Mouse (Mus musculus): Measurements from ENCODE around the gene Fbxo36. TPM values are rescaled to one million over a fixed set of nuclear protein-coding genes. Genes with fewer than 3 reads are reported as not detected.

Fbxo36 gene
- 0.84 and 1.2 TPM in 2 replicates for polyA plus RNA-seq (2012; rRNA removed)

GRCm38 (mm10) chr1:84839309-84840017 is at the start of gene Fbxo36:
Fbxo36 (plus strand) TSS chr1:84839841.

DNA sequence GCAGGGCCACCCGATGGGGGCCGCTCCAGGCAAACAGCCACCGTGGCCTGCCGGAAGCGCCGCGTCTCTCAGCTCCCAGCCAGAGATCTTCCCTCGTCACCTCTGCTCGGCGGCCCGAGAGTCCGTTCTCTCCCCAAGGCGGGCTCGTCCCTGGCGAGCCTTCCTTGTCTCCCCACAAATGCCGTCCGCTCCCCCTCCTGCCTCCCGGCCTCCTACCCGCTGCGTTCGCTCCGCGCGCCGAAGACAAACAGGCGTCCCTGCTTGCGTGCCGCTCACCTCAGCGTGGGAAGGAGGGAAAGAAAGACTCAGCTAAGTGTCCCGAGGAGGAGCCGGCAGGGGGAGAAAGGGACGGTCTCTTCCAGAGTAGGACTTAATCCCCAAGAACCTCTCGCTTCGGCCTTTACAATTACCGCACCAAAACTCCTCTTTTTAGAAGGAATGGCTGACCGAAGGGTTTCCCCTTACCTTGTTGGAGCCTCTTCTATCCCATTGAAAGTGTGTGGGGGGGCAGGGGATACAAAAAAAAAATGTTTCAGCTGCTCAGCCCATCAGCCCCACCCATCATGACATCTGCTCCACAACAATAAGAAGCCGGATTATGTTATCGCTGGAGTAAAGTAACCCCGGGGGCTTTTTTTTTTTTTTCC is 500 bp downstream of the Fbxo36 start, which contains the start of gene Trip12:
Gene Trip12 (minus strand): TSS at position 499 of the 647 bp plus-strand sequence.

DNA sequence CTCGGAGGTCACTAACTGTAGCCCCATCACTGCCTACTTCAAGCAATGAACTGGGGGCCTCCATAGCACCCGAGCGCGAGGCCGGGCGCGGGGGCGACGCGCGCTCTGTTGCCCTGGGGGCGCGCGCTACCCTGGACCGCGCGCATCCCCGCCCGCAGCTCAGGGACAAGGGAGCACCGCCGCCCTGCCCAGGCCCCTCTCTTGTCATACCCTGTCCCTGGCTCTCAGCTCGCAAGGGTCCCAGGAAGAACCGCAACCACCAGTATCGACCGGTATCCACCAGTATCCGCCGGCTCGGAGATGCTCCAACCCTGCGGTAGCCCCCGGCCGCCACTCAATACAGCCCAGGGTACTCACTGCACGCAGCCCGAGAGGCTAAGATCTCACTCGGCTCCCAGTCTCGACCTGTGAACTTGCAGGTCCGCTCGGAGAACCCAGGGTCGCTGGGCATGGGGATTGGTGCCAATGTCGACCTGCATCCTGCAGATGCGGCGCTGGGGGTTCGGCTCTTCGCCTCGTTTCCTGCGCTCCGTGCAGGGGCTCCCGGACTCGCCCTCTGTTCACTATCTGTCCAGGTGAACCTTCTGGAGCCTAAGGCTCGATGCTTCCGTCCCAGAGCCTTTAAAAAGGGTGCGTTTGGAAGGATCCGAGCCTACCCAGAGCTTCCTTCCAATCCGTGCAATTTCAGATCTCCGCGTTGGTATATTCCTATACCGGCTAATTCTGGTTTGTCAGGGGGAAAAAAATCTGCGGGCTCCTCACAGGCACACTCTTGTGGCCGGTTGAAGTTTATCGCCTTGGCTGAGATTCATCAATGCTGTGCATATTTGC is 95.1 kb downstream of the Fbxo36 start, which contains the start of gene Slc16a14:
Gene Slc16a14 (minus strand): TSS at position 632 of the 831 bp plus-strand sequence.

Other genes starting within 250 kb of the Fbxo36 start
- 1.1 and 3.0 TPM in 2 replicates for gene Dner, start 143.6 kb upstream of the Fbxo36 start, polyA plus RNA-seq (2012; rRNA removed)
- gene Trip12, start 675 bp downstream of the Fbxo36 start, polyA plus RNA-seq (2012; rRNA removed) = 1.6 and 3.0 TPM in 2 replicates
- 0.03 and 0.04 TPM in 2 replicates for gene Slc16a14, start 95.3 kb downstream of the Fbxo36 start, polyA plus RNA-seq (2012; rRNA removed)